Mouse (Mus musculus) erythroblast, embryonic 14.5 days (primary cell): ENCODE data around the gene Nucks1.

Source experiments
- GATA1 ChIP-seq: IDR thresholded peaks from 2 replicates; pipeline ENCODE4 v1.6.1; 2012; ENCODE audit warnings: low read length, inconsistent platforms, mixed read lengths
- TAL1 ChIP-seq: IDR thresholded peaks from 3 replicates; pipeline ENCODE4 v1.6.1; 2012; ENCODE audit warnings: low read length, inconsistent platforms, mixed read lengths

DNA sequence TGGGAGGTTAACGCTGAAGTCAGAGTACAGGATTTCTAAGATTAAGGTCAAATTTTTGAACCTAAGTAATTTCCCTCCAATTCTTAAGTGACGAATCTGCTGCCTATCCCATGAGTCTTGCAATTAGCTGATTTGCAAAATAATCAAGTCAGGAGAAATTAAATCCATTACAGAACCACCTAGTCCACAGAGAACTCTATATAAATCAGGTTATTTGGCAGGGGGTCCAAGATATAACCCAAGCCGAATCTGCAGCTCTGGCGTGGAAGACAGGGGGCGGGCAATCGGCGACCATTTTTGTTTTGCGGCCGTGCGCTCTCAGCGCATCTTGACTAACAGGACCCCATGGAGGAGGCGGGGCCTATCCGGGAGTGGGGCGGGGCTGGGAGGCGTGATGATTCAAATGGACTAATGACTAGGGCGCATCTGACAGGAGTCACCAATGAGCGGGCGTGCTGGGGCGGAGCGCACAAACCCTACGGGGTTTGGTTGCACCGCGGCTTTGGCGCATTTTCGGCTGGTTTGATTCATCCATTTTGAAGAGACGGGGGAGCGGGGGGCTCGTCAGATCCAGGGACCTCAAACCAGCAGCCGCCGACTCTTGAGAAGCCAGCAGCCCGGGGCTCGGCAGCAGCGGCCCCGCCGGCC, at the start of gene Nucks1:
- TF ChIP-seq GATA1, result no peak
- TF ChIP-seq TAL1, result no peak
